Mouse (Mus musculus) bone marrow macrophage, adult 2 months (primary cell): Measurements from ENCODE around the gene Creg2.

Experiments used
- CTCF ChIP-seq: IDR thresholded peaks from 2 replicates; pipeline ENCODE4 v1.5.1; 2012; ENCODE audit warnings: low read depth, mild to moderate bottlenecking, low read length, moderate library complexity
- POLR2A ChIP-seq: IDR thresholded peaks from 2 replicates; pipeline ENCODE4 v1.6.1; 2012; ENCODE audit warnings: mild to moderate bottlenecking, low read depth, low read length, borderline replicate concordance

DNA sequence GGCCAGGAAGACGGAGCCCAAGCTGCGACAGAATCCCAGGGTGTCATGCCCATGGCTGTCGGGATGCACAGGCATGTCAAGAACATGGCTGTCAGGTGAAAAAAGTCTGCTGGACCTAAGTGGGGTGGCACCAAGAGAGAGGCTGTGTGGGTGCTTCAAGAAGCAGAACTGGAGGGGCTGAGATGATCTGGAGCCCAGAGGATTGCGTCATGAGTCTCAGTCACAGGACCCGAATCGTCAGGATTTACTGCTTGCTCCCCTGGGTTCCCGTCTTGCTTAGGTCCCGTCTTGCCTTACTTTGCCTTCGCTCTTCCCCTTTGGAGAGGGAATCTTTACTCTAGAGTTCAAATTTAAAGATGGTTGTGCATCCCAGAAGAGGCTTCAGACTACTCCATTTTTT, 68.1 kb downstream of the Creg2 start:
- no peak for TF ChIP-seq POLR2A
- no peak for TF ChIP-seq CTCF
